Mouse (Mus musculus) cerebellum, adult 8-10 months (tissue): ENCODE results near the gene Srgap3.
"Not testable (repeated sequence)": the region's sequence is repeated elsewhere in the genome, so short reads cannot be mapped to it uniquely, and the experiment has no call there.

Experiments
- DNase-seq: peaks from one replicate; pipeline ENCODE4 v3.0.0; 2022

Gene Srgap3

GRCm38 (mm10) chr6:112903796-112904195 lies 43.3 kb downstream of the Srgap3 start:
- DNase-seq: no peak

- DNase-seq: no peak
Observed at GRCm38 (mm10) chr6:112903226-112903625, 43.8 kb downstream of the Srgap3 start.

- no peak for DNase-seq
Observed at GRCm38 (mm10) chr6:112902791-112903190, 44.3 kb downstream of the Srgap3 start.

- no peak for DNase-seq
Observed at GRCm38 (mm10) chr6:112900306-112900705, 46.8 kb downstream of the Srgap3 start.

GRCm38 (mm10) chr6:112899711-112900110 lies 47.4 kb downstream of the Srgap3 start:
- no peak for DNase-seq

- DNase-seq: no peak
Observed at GRCm38 (mm10) chr6:112899276-112899675, 47.8 kb downstream of the Srgap3 start.

- no peak for DNase-seq
Observed at GRCm38 (mm10) chr6:112898435-112898834, 48.6 kb downstream of the Srgap3 start.

GRCm38 (mm10) chr6:112896372-112896771 lies 50.7 kb downstream of the Srgap3 start:
- no peak for DNase-seq

- DNase-seq: no peak
Observed at GRCm38 (mm10) chr6:112890331-112890751, 56.7 kb downstream of the Srgap3 start.

GRCm38 (mm10) chr6:112883588-112884135 lies 63.4 kb downstream of the Srgap3 start:
- DNase-seq: no peak

- DNase-seq: no peak
Observed at GRCm38 (mm10) chr6:112880048-112880534, 67.0 kb downstream of the Srgap3 start.

GRCm38 (mm10) chr6:112879154-112879553 lies 67.9 kb downstream of the Srgap3 start:
- DNase-seq: no peak

- DNase-seq: peak; percentile 81
Observed at GRCm38 (mm10) chr6:112873089-112873835, 73.8 kb downstream of the Srgap3 start.

- DNase-seq: no peak
Observed at GRCm38 (mm10) chr6:112871241-112871780, 75.8 kb downstream of the Srgap3 start.

- DNase-seq: no peak
Observed at GRCm38 (mm10) chr6:112868197-112868957, 78.7 kb downstream of the Srgap3 start.

GRCm38 (mm10) chr6:112866096-112866495 lies 81.0 kb downstream of the Srgap3 start:
- no peak for DNase-seq

GRCm38 (mm10) chr6:112865021-112865531 lies 82.0 kb downstream of the Srgap3 start:
- DNase-seq: no peak

GRCm38 (mm10) chr6:112862465-112862864 lies 84.6 kb downstream of the Srgap3 start:
- no peak for DNase-seq

GRCm38 (mm10) chr6:112861351-112862297 lies 85.4 kb downstream of the Srgap3 start:
- peak; percentile 64 for DNase-seq

GRCm38 (mm10) chr6:112860290-112860689 lies 86.8 kb downstream of the Srgap3 start:
- not testable (repeated sequence) for DNase-seq

- DNase-seq: no peak
Observed at GRCm38 (mm10) chr6:112857057-112857456, 90.0 kb downstream of the Srgap3 start.

- DNase-seq: no peak
Observed at GRCm38 (mm10) chr6:112855183-112855582, 91.9 kb downstream of the Srgap3 start.
